Mouse (Mus musculus): ENCODE results near the gene Kif26a.

GRCm38 (mm10) chr12:112144377-112145115, 1.5 kb upstream of the Kif26a start:
- TF ChIP-seq CTCF (IDR thresholded peaks at IDR 0.05; ENCODE audit: control insufficient read depth, insufficient read depth, insufficient replicate concordance, low read depth, low read length) (no peak), POLR2A (IDR thresholded peaks at IDR 0.05; ENCODE audit: control insufficient read depth, low read depth, low read length) (no peak)

Data from testis, adult 2 months (tissue).